Mouse (Mus musculus): Measurements from ENCODE around the gene Phf19. TPM values are rescaled to one million over a fixed set of nuclear protein-coding genes. Genes with fewer than 3 reads are reported as not detected.
A peak's percentile ranks its signal among the peaks of the same experiment; 100 is the strongest.

The Phf19 gene
- polyA plus RNA-seq, 1 experiment from 2014 or later, result 6.5 TPM

- H3K4me1 ChIP-seq, result no peaks in the 10 kb centered on the region
- no peaks in the 10 kb centered on the region for H3K36me3 ChIP-seq
- no peak for ATAC-seq (replicated peaks)
- H3K9ac ChIP-seq (replicated peaks), result no peak overlapping the region
- no peak overlapping the region for H3K4me3 ChIP-seq
- H3K27me3 ChIP-seq, result no peaks in the 10 kb centered on the region
- H3K9me3 ChIP-seq, result no peaks in the 10 kb centered on the region
- 96% methylated on average over 2 of the region's 2 CpGs for WGBS
- H3K27ac ChIP-seq (replicated peaks), result no peak overlapping the region
- no peak overlapping the region for H3K4me2 ChIP-seq (replicated peaks)
Observed at GRCm38 (mm10) chr2:34882757-34883156, 31.1 kb downstream of the Phf19 start.

DNA sequence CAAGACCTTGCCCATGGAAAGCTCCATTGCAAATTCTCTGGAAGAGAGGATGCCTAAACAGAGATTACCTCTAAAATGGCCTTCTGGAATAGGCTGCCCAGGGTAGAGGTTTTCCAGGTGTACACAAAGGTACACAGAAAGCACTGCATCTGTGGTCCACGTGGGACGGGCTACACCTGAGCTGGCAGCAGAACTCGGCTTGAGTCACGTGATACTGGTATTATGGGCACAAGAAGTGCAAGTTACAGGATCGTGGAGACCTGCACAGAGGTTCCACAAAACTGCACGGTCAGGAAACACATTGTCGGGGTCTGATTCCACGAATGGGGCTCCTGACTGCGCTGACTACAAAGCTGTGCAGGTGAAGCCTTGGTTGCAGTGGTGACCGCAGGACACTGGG is 33.8 kb downstream of the Phf19 start:
- WGBS, result 90% methylated on average over 10 of the region's 10 CpGs
- ATAC-seq (replicated peaks), result no peak

DNA sequence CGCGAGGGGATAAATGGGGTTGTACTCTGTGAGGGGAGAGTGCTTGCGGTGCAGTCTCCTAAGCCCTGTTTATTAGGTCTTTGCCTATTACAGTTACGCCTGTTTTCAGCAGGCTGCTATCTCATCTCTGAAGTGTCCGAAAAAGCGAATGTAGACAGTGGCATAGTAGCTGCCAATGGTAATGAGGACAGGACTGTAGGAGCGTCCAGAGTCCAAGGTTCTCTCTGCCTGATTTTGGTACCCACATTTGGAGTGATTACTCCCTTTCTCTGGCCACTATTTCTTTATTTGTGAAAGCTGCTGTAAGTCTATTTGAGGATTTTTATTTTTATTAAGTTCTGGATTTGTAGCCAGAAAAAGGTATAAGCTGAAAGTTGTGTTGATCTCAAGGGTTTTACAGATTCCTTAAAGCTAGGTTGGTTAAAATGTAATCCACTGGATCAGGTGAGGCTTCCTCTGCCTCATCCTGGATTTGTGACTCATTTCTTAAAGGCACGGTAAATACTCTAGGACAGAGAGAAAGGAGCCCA is 38.9 kb downstream of the Phf19 start, which contains the start of gene Psmd5:
Psmd5 (minus strand) TSS at position 153 of the 530 bp plus-strand sequence.
- Histone ChIP-seq H3K4me2 (replicated peaks) (no peak within 1 kb of the TSS), H3K36me3 (no peaks in the 10 kb centered on the region), H3K27me3 (peaks cover 30% of the 10 kb centered on the region), H3K4me3 (no peak within 1 kb of the TSS), H3K4me1 (peaks cover 7% of the 10 kb centered on the region), H3K27ac (replicated peaks) (no peak within 1 kb of the TSS), H3K9me3 (no peaks in the 10 kb centered on the region), H3K9ac (replicated peaks) (no peak within 1 kb of the TSS)
- no peak for ATAC-seq (replicated peaks)
- WGBS, result 12% methylated on average over 8 of the region's 8 CpGs

More for the DNA sequence above, 33.8 kb downstream of the Phf19 start:
- Histone ChIP-seq H3K9ac (replicated peaks) (no peak overlapping the region), H3K27me3 (peaks cover 8% of the 10 kb centered on the region), H3K9me3 (no peaks in the 10 kb centered on the region), H3K4me1 (no peaks in the 10 kb centered on the region), H3K4me2 (replicated peaks) (no peak overlapping the region), H3K4me3 (no peak overlapping the region), H3K27ac (replicated peaks) (no peak overlapping the region), H3K36me3 (no peaks in the 10 kb centered on the region)

DNA sequence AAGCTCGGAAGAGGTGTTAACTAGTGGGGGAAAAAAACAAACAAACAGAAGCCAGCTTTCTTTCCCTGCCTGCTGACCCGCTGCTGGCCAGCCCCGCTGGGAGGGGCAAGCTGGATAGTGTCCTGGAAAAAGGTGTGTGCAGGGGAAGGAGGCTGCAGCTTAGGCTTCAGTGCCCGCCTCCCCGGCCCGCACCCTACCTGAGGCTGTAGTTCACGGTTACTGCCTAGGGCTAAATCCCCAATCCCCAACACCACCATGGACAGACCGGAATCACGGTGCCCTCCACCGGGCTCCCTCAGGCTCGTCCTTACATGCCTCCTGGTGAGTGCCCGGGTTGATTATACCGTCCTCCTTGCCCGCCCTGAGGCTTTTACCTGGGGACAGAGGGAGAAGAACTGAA is 39.6 kb downstream of the Phf19 start, which contains the start of gene Cutal:
Cutal (plus strand) TSS at position 126 of the 400 bp plus-strand sequence.
- no peak within 1 kb of the TSS for H3K4me2 ChIP-seq (replicated peaks)
- H3K4me1 ChIP-seq, result peaks cover 13% of the 10 kb centered on the region
- H3K9ac ChIP-seq (replicated peaks), result no peak within 1 kb of the TSS
- H3K27ac ChIP-seq (replicated peaks), result no peak within 1 kb of the TSS
- 3% methylated on average over 14 of the region's 14 CpGs for WGBS
- no peak within 1 kb of the TSS for H3K4me3 ChIP-seq
- H3K27me3 ChIP-seq, result peaks cover 30% of the 10 kb centered on the region
- H3K36me3 ChIP-seq, result no peaks in the 10 kb centered on the region
- ATAC-seq (replicated peaks), result no peak
- no peaks in the 10 kb centered on the region for H3K9me3 ChIP-seq

DNA sequence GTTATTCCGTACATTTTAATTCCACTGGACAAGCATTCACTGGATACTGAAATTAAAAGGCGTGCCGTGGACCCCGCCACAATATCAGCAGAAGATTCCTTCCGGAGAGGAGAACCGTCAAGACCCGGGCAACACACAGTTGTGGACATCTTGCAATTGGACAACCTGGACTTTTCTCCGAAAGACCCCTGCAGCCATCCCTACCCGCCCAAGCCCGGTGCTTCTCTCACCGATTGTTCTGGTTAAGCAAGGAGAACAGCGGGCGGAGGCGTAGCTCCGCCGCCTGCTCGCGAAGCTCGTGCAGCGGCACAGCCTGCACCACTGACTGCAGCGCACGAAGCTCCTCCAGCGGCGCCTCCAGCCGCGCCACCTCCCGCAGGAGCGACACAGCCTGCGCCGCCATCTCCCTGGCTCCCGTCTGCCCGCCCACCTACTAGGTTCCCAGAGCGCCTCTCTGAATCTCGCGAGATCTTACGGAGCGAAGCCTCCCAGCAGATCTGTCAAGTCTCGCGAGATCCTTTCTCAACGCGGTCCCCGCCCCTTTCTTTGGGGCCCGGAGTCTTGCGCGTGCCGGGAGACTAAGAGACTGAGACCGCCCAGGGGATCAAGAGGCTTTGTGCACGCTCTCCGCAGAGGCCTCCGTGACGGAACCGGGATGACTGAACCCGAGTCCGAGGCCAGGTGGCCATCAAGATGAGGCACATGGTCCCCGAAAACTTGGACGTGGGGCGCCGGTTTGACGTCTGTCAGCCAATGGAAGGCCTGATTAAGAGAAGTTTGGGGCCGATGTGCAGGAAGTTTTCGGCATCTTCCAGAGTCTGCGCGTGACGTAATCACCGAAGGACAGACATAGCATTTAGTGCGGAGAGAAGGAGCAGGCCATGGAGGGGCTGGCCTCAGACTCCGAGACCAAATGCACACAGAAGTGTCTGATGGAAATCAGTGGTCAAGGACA is 43.0 kb downstream of the Phf19 start:
- Histone ChIP-seq H3K9ac (replicated peaks) (peak overlapping the region; percentile 97), H3K4me1 (peaks cover 32% of the 10 kb centered on the region), H3K36me3 (peaks cover 4% of the 10 kb centered on the region; the same call in 1 of the 2 replicates), H3K4me3 (peak overlapping the region; percentile 87), H3K27me3 (peaks cover 25% of the 10 kb centered on the region), H3K27ac (replicated peaks) (peak overlapping the region; percentile 89), H3K9me3 (no peaks in the 10 kb centered on the region), H3K4me2 (replicated peaks) (peak overlapping the region; percentile 79)
- under 1% methylated on average over 67 of the region's 67 CpGs for WGBS
- ATAC-seq (replicated peaks), result peak; percentile 98

GRCm38 (mm10) chr2:34869680-34870079 is 44.1 kb downstream of the Phf19 start:
- peaks cover 19% of the 10 kb centered on the region for H3K27me3 ChIP-seq
- no peak for ATAC-seq (replicated peaks)
- H3K4me3 ChIP-seq, result peak overlapping the region; percentile 87
- no peaks in the 10 kb centered on the region for H3K9me3 ChIP-seq
- H3K9ac ChIP-seq (replicated peaks), result peak overlapping the region; percentile 97
- no peak overlapping the region for H3K27ac ChIP-seq (replicated peaks)
- 29% methylated on average over 5 of the region's 5 CpGs for WGBS
- peak overlapping the region; percentile 79 for H3K4me2 ChIP-seq (replicated peaks)
- H3K4me1 ChIP-seq, result peaks cover 32% of the 10 kb centered on the region
- peaks cover 15% of the 10 kb centered on the region for H3K36me3 ChIP-seq

GRCm38 (mm10) chr2:34857728-34858127 is 56.1 kb downstream of the Phf19 start:
- ATAC-seq (replicated peaks), result no peak

DNA sequence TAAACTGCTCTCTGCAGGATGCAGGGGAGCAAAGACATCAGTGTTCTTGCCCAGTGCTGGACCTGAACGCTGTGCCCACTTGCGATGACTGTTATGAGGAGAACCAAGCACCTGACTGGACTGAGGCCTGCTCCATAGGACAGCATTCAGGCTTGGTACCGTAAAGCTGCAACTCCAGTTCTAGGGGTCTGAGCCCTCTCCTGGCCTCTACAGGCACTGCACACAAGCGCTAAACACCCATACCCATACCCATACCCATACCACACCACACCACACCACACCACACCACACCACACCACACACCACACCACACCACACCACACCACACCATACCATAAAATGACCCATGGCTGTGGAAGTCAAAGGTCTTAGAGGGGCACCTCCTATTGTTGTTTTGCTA is 58.6 kb downstream of the Phf19 start:
- H3K4me1 ChIP-seq, result no peaks in the 10 kb centered on the region
- H3K36me3 ChIP-seq, result peaks cover 92% of the 10 kb centered on the region
- WGBS, result 91% methylated on average over 4 of the region's 4 CpGs
- no peak overlapping the region for H3K27ac ChIP-seq (replicated peaks)
- no peak overlapping the region for H3K4me2 ChIP-seq (replicated peaks)
- H3K9me3 ChIP-seq, result no peaks in the 10 kb centered on the region
- ATAC-seq (replicated peaks), result no peak
- no peak overlapping the region for H3K9ac ChIP-seq (replicated peaks)
- no peaks in the 10 kb centered on the region for H3K27me3 ChIP-seq
- no peak overlapping the region for H3K4me3 ChIP-seq

More at GRCm38 (mm10) chr2:34857728-34858127, 56.1 kb downstream of the Phf19 start:
- no peak overlapping the region for H3K4me2 ChIP-seq (replicated peaks)
- H3K9me3 ChIP-seq, result no peaks in the 10 kb centered on the region
- no peaks in the 10 kb centered on the region for H3K4me1 ChIP-seq
- H3K36me3 ChIP-seq, result peaks cover 83% of the 10 kb centered on the region
- WGBS, result 90% methylated on average over 8 of the region's 8 CpGs
- no peak overlapping the region for H3K27ac ChIP-seq (replicated peaks)
- no peak overlapping the region for H3K4me3 ChIP-seq
- H3K27me3 ChIP-seq, result no peaks in the 10 kb centered on the region
- no peak overlapping the region for H3K9ac ChIP-seq (replicated peaks)

- no peak for ATAC-seq (replicated peaks)
- H3K9me3 ChIP-seq, result no peaks in the 10 kb centered on the region
- H3K9ac ChIP-seq (replicated peaks), result no peak overlapping the region
- H3K27ac ChIP-seq (replicated peaks), result no peak overlapping the region
- no peak overlapping the region for H3K4me3 ChIP-seq
- no peaks in the 10 kb centered on the region for H3K27me3 ChIP-seq
- WGBS, result 83% methylated on average over 1 of the region's 1 CpGs
- H3K4me2 ChIP-seq (replicated peaks), result no peak overlapping the region
- H3K36me3 ChIP-seq, result peaks cover 20% of the 10 kb centered on the region
- no peaks in the 10 kb centered on the region for H3K4me1 ChIP-seq
Observed at GRCm38 (mm10) chr2:34847702-34848101, 66.1 kb downstream of the Phf19 start.

Other genes with a start within 250 kb of the Phf19 start
- gene Gapvd1, start 158.8 kb downstream of the Phf19 start, polyA plus RNA-seq (2015; fragmentation: Nextera tagmentation; extraction: Ambion mirVana), result 122 and 134 TPM in 2 replicates
- 384 and 395 TPM in 2 replicates for gene Hspa5, start 142.1 kb downstream of the Phf19 start, polyA plus RNA-seq (2015; fragmentation: Nextera tagmentation; extraction: Ambion mirVana)
- gene Rabepk, start 114.1 kb downstream of the Phf19 start, polyA plus RNA-seq (2015; fragmentation: Nextera tagmentation; extraction: Ambion mirVana), result 25.5 and 30.8 TPM in 2 replicates
- gene Fbxw2, start 87.7 kb downstream of the Phf19 start, polyA plus RNA-seq (2015; fragmentation: Nextera tagmentation; extraction: Ambion mirVana), result 111 and 113 TPM in 2 replicates
- not detected in 2 replicates for gene Gm34653, start 81.0 kb downstream of the Phf19 start, polyA plus RNA-seq (2015; fragmentation: Nextera tagmentation; extraction: Ambion mirVana)
- 0.15 and 0.24 TPM in 2 replicates for gene Cutal, start 39.6 kb downstream of the Phf19 start, polyA plus RNA-seq (2015; fragmentation: Nextera tagmentation; extraction: Ambion mirVana)
- gene Psmd5, start 39.1 kb downstream of the Phf19 start, polyA plus RNA-seq (2015; fragmentation: Nextera tagmentation; extraction: Ambion mirVana), result 101 and 108 TPM in 2 replicates
- 0.46 and 1.6 TPM in 2 replicates for gene Traf1, start 47.7 kb upstream of the Phf19 start, polyA plus RNA-seq (2015; fragmentation: Nextera tagmentation; extraction: Ambion mirVana)
- 0.46 and 0.73 TPM in 2 replicates for gene Hc, start 147.4 kb upstream of the Phf19 start, polyA plus RNA-seq (2015; fragmentation: Nextera tagmentation; extraction: Ambion mirVana)
- gene AI182371, start 187.5 kb upstream of the Phf19 start, polyA plus RNA-seq (2015; fragmentation: Nextera tagmentation; extraction: Ambion mirVana), result 0.32 and 0.39 TPM in 2 replicates
- gene Cntrl, start 195.5 kb upstream of the Phf19 start, polyA plus RNA-seq (2015; fragmentation: Nextera tagmentation; extraction: Ambion mirVana), result 15.5 and 17.9 TPM in 2 replicates